Mouse (Mus musculus) liver, postnatal 0 days (tissue): Measurements from ENCODE around the gene Gdi1.

Experiments used
- CTCF ChIP-seq: sonication (generic); IDR thresholded peaks from 2 replicates; pipeline ENCODE4 v1.5.1; 2016; ENCODE audit warnings: antibody characterized with exemption, low read depth
- EP300 ChIP-seq: IDR thresholded peaks from 2 replicates; pipeline ENCODE4 v1.6.1; 2016; ENCODE audit warnings: antibody characterized with exemption, low read depth, mild to moderate bottlenecking

DNA sequence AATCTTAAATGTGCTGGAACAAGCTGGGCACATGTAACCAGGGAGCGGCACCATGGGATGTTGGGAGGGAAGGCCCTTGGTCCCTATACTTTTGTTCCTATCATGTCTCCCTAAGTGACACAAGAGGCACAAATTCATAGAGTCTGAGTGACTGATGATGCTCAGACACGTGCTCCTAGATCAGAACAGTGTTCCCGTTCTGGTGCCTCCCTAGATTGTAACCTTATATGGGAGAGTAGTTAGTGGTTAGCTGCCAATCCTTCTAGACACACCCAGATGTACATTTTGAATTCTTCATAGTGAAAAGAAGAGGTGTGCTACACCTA, 35.1 kb upstream of the Gdi1 start:
- TF ChIP-seq CTCF (no peak), EP300 (no peak)
